Mouse (Mus musculus) midbrain, postnatal 0 days (tissue): ENCODE measurements at regions not wholly inside any gene's neighbourhood (a gene's known extent, or its start where the extent isn't known, plus 50 kb on each side); places are given as distances from the start of the nearest gene placed in this dataset.

Experiments
- ATAC-seq: fragments of 200-750 bp; cut with Nextera tagmentation; 2 replicates; pipeline ENCODE4 v1.8.0; 2017; ENCODE audit warnings: moderate number of reproducible peaks, mild to moderate bottlenecking, moderate TSS enrichment, moderate library complexity; ENCODE audit not compliant: low FRiP score
- DNase-seq: peaks from one replicate; pipeline ENCODE4 v3.0.0-alpha.2; 2015; ENCODE audit warnings: low spot score
- H3K27ac ChIP-seq: fragments of 300-500 bp; sonication (generic); 2 replicates; pipeline ENCODE4 v1.5.1; 2014; ENCODE audit warnings: low read depth, mild to moderate bottlenecking, low read length, mixed read lengths
- H3K27me3 ChIP-seq: fragments of 300-500 bp; sonication (generic); 2 replicates; pipeline ENCODE4 v1.6.1; 2014; ENCODE audit warnings: low read length, control low read depth, mixed read lengths; ENCODE audit not compliant: insufficient read depth
- H3K36me3 ChIP-seq: fragments of 300-500 bp; sonication (generic); 2 replicates; pipeline ENCODE4 v1.6.1; 2014; ENCODE audit warnings: low read length, control low read depth, mixed read lengths; ENCODE audit not compliant: insufficient read depth
- H3K4me1 ChIP-seq: fragments of 300-500 bp; sonication (generic); 2 replicates; pipeline ENCODE4 v1.6.1; 2014; ENCODE audit warnings: mild to moderate bottlenecking, control low read depth, antibody characterized with exemption, low read length, mixed read lengths; ENCODE audit not compliant: insufficient read depth
- H3K4me2 ChIP-seq: fragments of 300-500 bp; sonication (generic); 2 replicates; pipeline ENCODE4 v1.6.1; 2014; ENCODE audit warnings: low read depth, mild to moderate bottlenecking, low read length, mixed read lengths; ENCODE audit not compliant: poor library complexity, severe bottlenecking
- H3K4me3 ChIP-seq: fragments of 300-500 bp; sonication (generic); 2 replicates; pipeline ENCODE4 v1.5.1; 2014; ENCODE audit warnings: low read depth, mild to moderate bottlenecking, low read length, moderate library complexity
- H3K9ac ChIP-seq: fragments of 300-500 bp; sonication (generic); replicated peaks from 2 replicates; pipeline ENCODE4 v1.6.1; 2014; ENCODE audit warnings: mild to moderate bottlenecking, low read length, moderate library complexity, mixed read lengths; ENCODE audit not compliant: poor library complexity, severe bottlenecking
- H3K9me3 ChIP-seq: fragments of 300-500 bp; sonication (generic); 2 replicates; pipeline ENCODE4 v1.6.1; 2016; ENCODE audit warnings: low read length, control low read depth
- CTCF ChIP-seq: IDR thresholded peaks from 2 replicates; pipeline ENCODE4 v1.5.1; 2016; ENCODE audit warnings: antibody characterized with exemption, mild to moderate bottlenecking
- WGBS: fragments of 180-500 bp; shearing (Covaris S2); extraction: QIAGEN DNeasy Blood & Tissue Kit; methylation state at CpG from one replicate; pipeline ENCODE4 v1.1.7; 2014; 5-methylcytosine and 5-hydroxymethylcytosine counted together

- no peak overlapping the region for H3K27ac ChIP-seq
- peak; percentile 75 for TF ChIP-seq CTCF
- H3K9me3 ChIP-seq, result no peaks in the 10 kb centered on the region
- ATAC-seq (peak; percentile 47; the same call in 1 of the 2 replicates), DNase-seq (peak; percentile 63)
- H3K4me3 ChIP-seq, result no peak overlapping the region
- no peaks in the 10 kb centered on the region for H3K4me1 ChIP-seq
- H3K9ac ChIP-seq, result no peak overlapping the region
- H3K27me3 ChIP-seq, result no peaks in the 10 kb centered on the region
- H3K36me3 ChIP-seq, result no peaks in the 10 kb centered on the region
- no peak overlapping the region for H3K4me2 ChIP-seq
Measured at GRCm38 (mm10) chr7:39596403-39596802, 78.8 kb downstream of the Zfp619 start.

DNA sequence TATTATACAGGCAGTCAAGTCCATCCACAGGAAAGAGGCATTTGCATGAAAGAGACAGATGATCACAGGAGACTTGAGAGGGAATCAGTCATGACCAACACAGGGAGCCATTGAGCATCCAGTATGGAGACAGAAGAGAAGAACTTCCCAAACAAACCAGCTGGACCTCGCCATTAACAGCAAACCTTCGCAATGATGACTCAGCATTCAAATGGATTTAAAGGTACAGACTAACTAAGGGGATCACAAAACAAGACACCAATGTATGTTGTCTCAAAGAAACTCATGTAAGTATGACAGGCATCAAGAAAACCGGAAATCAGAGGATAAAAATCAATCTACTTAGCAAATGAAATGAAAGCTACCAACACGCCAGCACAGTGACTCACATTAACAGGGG, 96.2 kb downstream of the Zfp619 start:
- 83% methylated on average over 4 of the region's 4 CpGs for WGBS
- H3K27ac ChIP-seq, result no peak overlapping the region
- H3K4me1 ChIP-seq, result no peaks in the 10 kb centered on the region
- H3K36me3 ChIP-seq, result no peaks in the 10 kb centered on the region
- H3K4me3 ChIP-seq, result no peak overlapping the region
- no peak overlapping the region for H3K4me2 ChIP-seq
- DNase-seq (no peak), ATAC-seq (no peak)
- H3K27me3 ChIP-seq, result no peaks in the 10 kb centered on the region
- no peak for TF ChIP-seq CTCF
- H3K9ac ChIP-seq, result no peak overlapping the region
- H3K9me3 ChIP-seq, result no peaks in the 10 kb centered on the region

DNA sequence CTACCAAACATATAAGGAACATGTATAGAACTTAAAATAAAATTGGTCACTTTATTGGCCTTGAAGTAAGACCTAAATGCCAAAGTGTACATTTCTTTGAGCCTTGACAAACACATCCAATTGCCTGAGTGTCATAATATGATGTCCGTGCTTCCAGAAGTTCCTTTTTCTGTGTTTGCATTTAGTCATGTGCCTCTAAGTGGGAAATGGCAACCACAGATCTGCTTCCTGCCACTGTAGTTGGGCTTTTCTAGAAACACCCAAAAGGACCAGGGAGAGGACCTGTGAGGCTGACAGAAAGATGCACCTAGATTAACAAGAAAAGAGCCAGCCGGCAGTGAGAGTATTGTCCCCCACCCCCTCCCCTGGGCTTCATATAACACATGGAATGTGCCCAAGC, 97.5 kb downstream of the Zfp619 start:
- Histone ChIP-seq H3K27ac (no peak overlapping the region), H3K4me1 (no peaks in the 10 kb centered on the region), H3K27me3 (no peaks in the 10 kb centered on the region), H3K9ac (no peak overlapping the region), H3K4me3 (no peak overlapping the region), H3K4me2 (no peak overlapping the region), H3K36me3 (no peaks in the 10 kb centered on the region), H3K9me3 (no peaks in the 10 kb centered on the region)
- WGBS, result 93% methylated on average over 2 of the region's 2 CpGs
- no peak for TF ChIP-seq CTCF
- ATAC-seq (no peak), DNase-seq (no peak)

- H3K4me3 ChIP-seq, result no peak overlapping the region
- no peak for ATAC-seq
- no peak overlapping the region for H3K27ac ChIP-seq
- no peaks in the 10 kb centered on the region for H3K27me3 ChIP-seq
- H3K4me1 ChIP-seq, result no peaks in the 10 kb centered on the region
- no peaks in the 10 kb centered on the region for H3K9me3 ChIP-seq
- no peak for TF ChIP-seq CTCF
- no peaks in the 10 kb centered on the region for H3K36me3 ChIP-seq
- WGBS, result 66% methylated on average over 2 of the region's 2 CpGs
- no peak for DNase-seq
- H3K4me2 ChIP-seq, result no peak overlapping the region
- H3K9ac ChIP-seq, result no peak overlapping the region
Measured at GRCm38 (mm10) chr7:39621796-39622195, 104.2 kb downstream of the Zfp619 start.

- Histone ChIP-seq H3K27ac (no peak overlapping the region), H3K4me3 (no peak overlapping the region), H3K4me1 (no peaks in the 10 kb centered on the region), H3K9me3 (no peaks in the 10 kb centered on the region), H3K4me2 (no peak overlapping the region), H3K9ac (no peak overlapping the region), H3K36me3 (no peaks in the 10 kb centered on the region), H3K27me3 (no peaks in the 10 kb centered on the region)
- no peak for TF ChIP-seq CTCF
- WGBS, result 13% methylated on average over 3 of the region's 3 CpGs
- DNase-seq (peak; percentile 68), ATAC-seq (peak; percentile 65; the same call in 1 of the 2 replicates)
Measured at GRCm38 (mm10) chr7:39632836-39633235, 115.3 kb downstream of the Zfp619 start.

DNA sequence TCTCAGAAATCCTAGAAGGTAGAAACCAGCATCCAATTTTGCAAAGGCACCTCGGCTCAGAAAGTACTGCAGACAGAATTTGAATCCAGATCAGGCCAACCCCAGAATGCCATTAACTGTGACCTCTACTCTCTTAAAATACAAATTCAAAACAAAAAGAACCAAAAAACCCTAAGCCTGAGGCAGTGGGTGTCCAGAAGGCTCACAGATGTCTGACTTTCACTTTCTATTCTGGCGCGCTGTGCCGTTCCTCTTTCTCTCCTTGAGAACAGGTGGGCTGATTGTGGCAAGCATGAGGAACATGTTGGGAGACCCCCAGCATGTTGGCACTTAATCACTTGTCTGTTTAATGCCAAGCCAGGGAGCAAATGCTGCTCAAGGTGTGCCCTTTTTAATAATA, 124.8 kb downstream of the Zfp619 start:
- no peak overlapping the region for H3K9ac ChIP-seq
- H3K36me3 ChIP-seq, result no peaks in the 10 kb centered on the region
- DNase-seq, result no peak
- no peak for ATAC-seq
- no peak for TF ChIP-seq CTCF
- H3K4me3 ChIP-seq, result no peak overlapping the region
- 83% methylated on average over 4 of the region's 4 CpGs for WGBS
- no peak overlapping the region for H3K4me2 ChIP-seq
- H3K9me3 ChIP-seq, result no peaks in the 10 kb centered on the region
- no peaks in the 10 kb centered on the region for H3K27me3 ChIP-seq
- H3K27ac ChIP-seq, result no peak overlapping the region
- H3K4me1 ChIP-seq, result no peaks in the 10 kb centered on the region
